Mouse (Mus musculus) midbrain, postnatal 0 days (tissue): Measurements from ENCODE around the gene Rbm11. TPM values are rescaled to one million over a fixed set of nuclear protein-coding genes. Genes with fewer than 3 reads are reported as not detected.

ENCODE experiments used
- ATAC-seq: fragments of 200-750 bp; cut with Nextera tagmentation; 2 replicates; pipeline ENCODE4 v1.8.0; 2017; ENCODE audit warnings: moderate number of reproducible peaks, mild to moderate bottlenecking, moderate TSS enrichment, moderate library complexity; ENCODE audit not compliant: low FRiP score
- DNase-seq: peaks from one replicate; pipeline ENCODE4 v3.0.0-alpha.2; 2015; ENCODE audit warnings: low spot score
- H3K27ac ChIP-seq: fragments of 300-500 bp; sonication (generic); 2 replicates; pipeline ENCODE4 v1.5.1; 2014; ENCODE audit warnings: low read depth, mild to moderate bottlenecking, low read length, mixed read lengths
- H3K27me3 ChIP-seq: fragments of 300-500 bp; sonication (generic); 2 replicates; pipeline ENCODE4 v1.6.1; 2014; ENCODE audit warnings: low read length, control low read depth, mixed read lengths; ENCODE audit not compliant: insufficient read depth
- H3K36me3 ChIP-seq: fragments of 300-500 bp; sonication (generic); 2 replicates; pipeline ENCODE4 v1.6.1; 2014; ENCODE audit warnings: low read length, control low read depth, mixed read lengths; ENCODE audit not compliant: insufficient read depth
- H3K4me1 ChIP-seq: fragments of 300-500 bp; sonication (generic); 2 replicates; pipeline ENCODE4 v1.6.1; 2014; ENCODE audit warnings: mild to moderate bottlenecking, control low read depth, antibody characterized with exemption, low read length, mixed read lengths; ENCODE audit not compliant: insufficient read depth
- H3K4me2 ChIP-seq: fragments of 300-500 bp; sonication (generic); 2 replicates; pipeline ENCODE4 v1.6.1; 2014; ENCODE audit warnings: low read depth, mild to moderate bottlenecking, low read length, mixed read lengths; ENCODE audit not compliant: poor library complexity, severe bottlenecking
- H3K4me3 ChIP-seq: fragments of 300-500 bp; sonication (generic); 2 replicates; pipeline ENCODE4 v1.5.1; 2014; ENCODE audit warnings: low read depth, mild to moderate bottlenecking, low read length, moderate library complexity
- H3K9ac ChIP-seq: fragments of 300-500 bp; sonication (generic); replicated peaks from 2 replicates; pipeline ENCODE4 v1.6.1; 2014; ENCODE audit warnings: mild to moderate bottlenecking, low read length, moderate library complexity, mixed read lengths; ENCODE audit not compliant: poor library complexity, severe bottlenecking
- H3K9me3 ChIP-seq: fragments of 300-500 bp; sonication (generic); 2 replicates; pipeline ENCODE4 v1.6.1; 2016; ENCODE audit warnings: low read length, control low read depth
- CTCF ChIP-seq: IDR thresholded peaks from 2 replicates; pipeline ENCODE4 v1.5.1; 2016; ENCODE audit warnings: antibody characterized with exemption, mild to moderate bottlenecking
- WGBS: fragments of 180-500 bp; shearing (Covaris S2); extraction: QIAGEN DNeasy Blood & Tissue Kit; methylation state at CpG from one replicate; pipeline ENCODE4 v1.1.7; 2014; 5-methylcytosine and 5-hydroxymethylcytosine counted together
- polyA plus RNA-seq: library from polyadenylated mRNA; unstranded; fragments of >200 nt; fragmentation: Nextera tagmentation; extraction: Ambion mirVana; gene quantifications from 2 replicates; pipeline ENCODE4 v1.2.1, GENCODE M21; 2015
- total RNA-seq: library from RNA; depleted of rRNA; stranded (reverse); fragments of >200 nt; gene quantifications from 2 replicates; pipeline ENCODE4 v1.2.3, GENCODE M21; 2014; rRNA removed

Gene Rbm11
- total RNA-seq (5.5 and 12.5 TPM in 2 replicates), polyA plus RNA-seq (7.0 and 7.8 TPM in 2 replicates)

DNA sequence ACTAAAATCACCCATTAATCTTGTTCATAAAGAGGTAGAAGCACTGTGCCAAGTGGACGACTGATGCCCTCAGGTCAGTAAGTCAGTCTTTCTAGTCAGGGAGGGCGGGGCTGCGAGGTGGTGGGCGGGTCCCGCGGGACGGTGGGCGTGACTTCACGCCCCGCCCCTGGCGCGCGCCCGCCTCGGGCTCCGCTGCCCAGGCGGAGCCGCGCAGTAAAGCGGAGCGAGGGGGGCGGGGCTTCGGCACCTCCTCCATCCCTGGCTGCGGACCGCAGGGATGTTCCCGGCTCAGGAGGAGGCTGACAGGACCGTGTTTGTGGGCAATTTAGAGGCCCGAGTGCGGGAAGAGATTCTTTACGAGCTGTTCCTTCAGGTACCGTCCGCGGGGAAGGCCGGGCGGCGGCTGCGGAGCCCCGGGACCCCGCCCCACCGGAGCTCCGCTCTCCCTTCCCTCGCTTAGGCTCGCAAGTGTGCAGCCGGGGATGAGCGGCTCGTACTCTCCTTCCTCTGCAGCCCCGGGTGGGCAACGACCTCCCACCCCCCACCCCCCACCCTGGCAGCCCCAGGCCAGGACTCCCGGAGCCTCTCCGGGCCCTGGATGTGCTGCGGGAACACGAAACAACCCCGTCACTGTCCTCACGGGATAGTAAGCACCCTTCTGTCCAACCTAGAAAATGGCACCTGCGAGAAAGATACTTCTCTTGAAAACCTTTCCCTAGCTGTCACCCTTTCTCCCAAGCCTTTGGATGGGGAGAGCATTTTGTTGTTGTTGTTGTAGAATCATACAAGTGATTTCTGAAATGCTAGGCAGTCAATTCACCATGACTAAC, at the start of gene Rbm11:
Rbm11 (plus strand) TSS at position 174 of the 830 bp plus-strand sequence.
- Histone ChIP-seq H3K27ac (peak within 1 kb of the TSS; percentile 72), H3K4me2 (peak within 1 kb of the TSS; percentile 61), H3K27me3 (no peaks in the 10 kb centered on the region), H3K36me3 (no peaks in the 10 kb centered on the region), H3K4me3 (peak within 1 kb of the TSS; percentile 77), H3K9me3 (no peaks in the 10 kb centered on the region), H3K4me1 (no peaks in the 10 kb centered on the region), H3K9ac (peak within 1 kb of the TSS; percentile 83)
- peak; percentile 87 for DNase-seq
- under 1% methylated on average over 51 of the region's 55 CpGs for WGBS
- no peak for TF ChIP-seq CTCF
- ATAC-seq: peak; percentile 94

DNA sequence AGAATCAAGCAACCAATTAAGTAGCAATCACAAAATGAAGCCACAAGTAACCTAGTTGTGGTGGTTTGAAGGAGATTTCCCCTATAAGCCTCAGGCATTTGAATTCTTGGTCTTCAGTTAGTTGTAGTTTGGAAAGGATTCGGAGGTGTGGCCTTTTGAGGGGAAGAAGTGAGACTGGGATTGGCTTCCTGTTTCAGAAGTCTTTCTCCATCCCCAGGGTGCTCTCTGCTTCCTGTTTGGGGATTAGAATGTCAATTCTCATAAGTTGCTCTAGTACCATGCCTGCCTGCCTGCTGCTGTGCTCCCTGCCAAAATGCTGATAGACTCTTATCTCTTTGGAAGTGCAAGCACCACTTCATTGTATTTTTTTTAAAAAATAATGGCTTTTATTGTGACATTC, 47.3 kb upstream of the Rbm11 start:
- WGBS: 89% methylated on average over 1 of the region's 1 CpGs
- TF ChIP-seq CTCF: no peak

DNA sequence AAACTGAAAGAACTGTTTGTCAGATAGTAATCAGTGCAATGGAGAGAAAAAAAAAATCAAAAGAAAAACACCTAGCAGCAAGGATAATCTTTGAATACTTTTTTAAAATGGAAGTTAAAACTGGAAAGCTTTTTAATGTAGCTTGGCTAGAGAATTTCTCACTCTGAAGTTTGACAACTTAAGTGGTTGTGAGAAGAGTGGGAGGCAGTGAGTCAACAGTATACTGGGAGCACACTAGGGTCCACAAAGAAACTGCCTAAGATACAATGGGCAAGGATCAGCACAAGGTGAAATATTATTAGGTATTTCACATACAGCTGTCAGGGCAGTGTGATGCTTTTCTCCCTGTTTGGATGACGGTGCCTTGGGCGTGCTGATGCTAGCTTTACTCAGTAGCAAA, 29.7 kb upstream of the Rbm11 start:
- WGBS: 100% methylated on average over 2 of the region's 2 CpGs
- TF ChIP-seq CTCF: no peak
- H3K9me3 ChIP-seq: no peaks in the 10 kb centered on the region
- no peak overlapping the region for H3K27ac ChIP-seq
- no peaks in the 10 kb centered on the region for H3K36me3 ChIP-seq
- no peak overlapping the region for H3K4me2 ChIP-seq
- DNase-seq (no peak), ATAC-seq (no peak)
- H3K4me1 ChIP-seq: no peaks in the 10 kb centered on the region
- H3K9ac ChIP-seq: no peak overlapping the region
- H3K4me3 ChIP-seq: no peak overlapping the region
- no peaks in the 10 kb centered on the region for H3K27me3 ChIP-seq

More for the DNA sequence above, 47.3 kb upstream of the Rbm11 start:
- Histone ChIP-seq H3K4me1 (no peaks in the 10 kb centered on the region), H3K27me3 (no peaks in the 10 kb centered on the region), H3K4me3 (no peak overlapping the region), H3K4me2 (no peak overlapping the region), H3K27ac (no peak overlapping the region), H3K9ac (no peak overlapping the region), H3K36me3 (no peaks in the 10 kb centered on the region), H3K9me3 (no peaks in the 10 kb centered on the region)
- DNase-seq (no peak), ATAC-seq (no peak)

DNA sequence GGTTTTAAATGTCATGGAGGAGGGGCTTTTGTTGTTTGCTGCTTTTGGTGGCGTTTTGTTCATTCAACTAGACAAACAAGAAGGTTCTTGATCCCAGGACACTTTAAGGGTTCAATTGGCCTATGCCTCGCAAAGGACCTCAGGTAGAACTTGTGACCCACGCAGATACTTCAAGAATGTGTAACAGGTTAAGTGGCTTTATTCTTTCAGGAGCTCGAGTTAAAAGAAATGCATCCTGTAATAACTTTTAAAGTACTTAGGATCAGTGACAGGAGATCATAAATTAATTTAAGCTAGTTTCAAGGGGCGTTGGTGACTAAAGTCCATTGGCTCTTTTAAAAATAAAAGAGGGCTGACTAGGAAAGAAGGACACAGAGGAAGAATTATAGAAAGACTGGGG, 10.4 kb upstream of the Rbm11 start:
- TF ChIP-seq CTCF: no peak
- Histone ChIP-seq H3K9ac (no peak overlapping the region), H3K36me3 (no peaks in the 10 kb centered on the region), H3K27ac (no peak overlapping the region), H3K27me3 (no peaks in the 10 kb centered on the region), H3K4me1 (no peaks in the 10 kb centered on the region), H3K4me2 (no peak overlapping the region), H3K9me3 (no peaks in the 10 kb centered on the region), H3K4me3 (no peak overlapping the region)
- ATAC-seq (no peak), DNase-seq (no peak)
- 90% methylated on average over 5 of the region's 5 CpGs for WGBS

- Histone ChIP-seq H3K27ac (no peak within 1 kb of the TSS), H3K9me3 (no peaks in the 10 kb centered on the region), H3K4me2 (no peak within 1 kb of the TSS), H3K27me3 (no peaks in the 10 kb centered on the region), H3K4me3 (no peak within 1 kb of the TSS), H3K9ac (no peak within 1 kb of the TSS), H3K4me1 (no peaks in the 10 kb centered on the region), H3K36me3 (no peaks in the 10 kb centered on the region)
- DNase-seq: no peak
- ATAC-seq: no peak
- WGBS: 48% methylated on average over 7 of the region's 7 CpGs
- no peak for TF ChIP-seq CTCF
Measured at GRCm38 (mm10) chr16:75585961-75586360, 6.7 kb upstream of the Rbm11 start, which contains the start of gene Lipi. Gene Lipi, minus strand, starts transcription at chr16:75586061.

DNA sequence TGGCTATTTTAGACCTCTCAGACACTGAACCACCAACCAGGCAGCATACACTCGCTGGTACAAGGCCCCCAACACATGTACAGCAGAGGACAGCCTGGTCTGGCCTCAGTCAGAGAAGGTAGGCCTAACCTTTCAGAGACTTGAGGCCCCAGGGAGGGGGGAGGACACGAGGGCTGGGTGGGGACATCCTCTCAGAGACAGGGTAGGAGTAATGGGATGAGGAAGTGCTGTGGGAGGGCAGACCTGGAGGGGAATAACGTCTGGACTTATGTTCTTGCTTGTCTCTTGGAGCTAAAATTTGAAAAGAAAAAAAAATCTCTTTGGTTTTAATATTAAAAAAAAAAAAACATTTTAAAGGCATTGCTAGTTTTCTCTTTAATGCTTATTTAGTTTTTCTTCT, 6.2 kb upstream of the Rbm11 start:
- Histone ChIP-seq H3K9me3 (no peaks in the 10 kb centered on the region), H3K4me1 (no peaks in the 10 kb centered on the region), H3K9ac (no peak overlapping the region), H3K27ac (no peak overlapping the region), H3K27me3 (no peaks in the 10 kb centered on the region), H3K4me2 (no peak overlapping the region), H3K36me3 (no peaks in the 10 kb centered on the region), H3K4me3 (no peak overlapping the region)
- WGBS: 31% methylated on average over 3 of the region's 3 CpGs
- no peak for DNase-seq
- no peak for TF ChIP-seq CTCF
- no peak for ATAC-seq
